Mouse (Mus musculus) midbrain, embryonic 12.5 days (tissue): ENCODE results near the gene Klk4. TPM values are rescaled to one million over a fixed set of nuclear protein-coding genes. Genes with fewer than 3 reads are reported as not detected.
A peak's percentile ranks its signal among the peaks of the same experiment; 100 is the strongest.

ENCODE experiments used
- ATAC-seq: fragments of 200-750 bp; cut with Nextera tagmentation; 2 replicates; pipeline ENCODE4 v1.8.0; 2017; ENCODE audit warnings: low read depth, moderate TSS enrichment, moderate library complexity; ENCODE audit not compliant: low FRiP score
- H3K27ac ChIP-seq: fragments of 300-500 bp; sonication (generic); replicated peaks from 2 replicates; pipeline ENCODE4 v1.5.1; 2016; ENCODE audit warnings: mild to moderate bottlenecking
- H3K27me3 ChIP-seq: fragments of 300-500 bp; sonication (generic); 2 replicates; pipeline ENCODE4 v1.6.1; 2016; ENCODE audit warnings: mild to moderate bottlenecking
- H3K36me3 ChIP-seq: fragments of 300-500 bp; sonication (generic); 2 replicates; pipeline ENCODE4 v1.6.1; 2016
- H3K4me1 ChIP-seq: fragments of 300-500 bp; sonication (generic); 2 replicates; pipeline ENCODE4 v1.6.1; 2016
- H3K4me2 ChIP-seq: fragments of 300-500 bp; sonication (generic); replicated peaks from 2 replicates; pipeline ENCODE4 v1.6.1; 2016; ENCODE audit warnings: mild to moderate bottlenecking, moderate library complexity
- H3K4me3 ChIP-seq: fragments of 300-500 bp; sonication (generic); 2 replicates; pipeline ENCODE4 v1.5.1; 2016; ENCODE audit warnings: mild to moderate bottlenecking
- H3K9ac ChIP-seq: fragments of 300-500 bp; sonication (generic); replicated peaks from 2 replicates; pipeline ENCODE4 v1.6.1; 2016; ENCODE audit warnings: mild to moderate bottlenecking, moderate library complexity
- H3K9me3 ChIP-seq: fragments of 300-500 bp; sonication (generic); 2 replicates; pipeline ENCODE4 v1.6.1; 2016; ENCODE audit warnings: mild to moderate bottlenecking
- WGBS: fragments of 180-500 bp; shearing (Covaris S2); methylation state at CpG from one replicate; pipeline ENCODE4 v1.1.7; 2016; 5-methylcytosine and 5-hydroxymethylcytosine counted together
- polyA plus RNA-seq: library from polyadenylated mRNA; unstranded; fragments of >200 nt; fragmentation: Nextera tagmentation; extraction: Ambion mirVana; gene quantifications from 2 replicates; pipeline ENCODE4 v1.2.1, GENCODE M21; 2016

The Klk4 gene
- polyA plus RNA-seq, result not detected in 2 replicates

DNA sequence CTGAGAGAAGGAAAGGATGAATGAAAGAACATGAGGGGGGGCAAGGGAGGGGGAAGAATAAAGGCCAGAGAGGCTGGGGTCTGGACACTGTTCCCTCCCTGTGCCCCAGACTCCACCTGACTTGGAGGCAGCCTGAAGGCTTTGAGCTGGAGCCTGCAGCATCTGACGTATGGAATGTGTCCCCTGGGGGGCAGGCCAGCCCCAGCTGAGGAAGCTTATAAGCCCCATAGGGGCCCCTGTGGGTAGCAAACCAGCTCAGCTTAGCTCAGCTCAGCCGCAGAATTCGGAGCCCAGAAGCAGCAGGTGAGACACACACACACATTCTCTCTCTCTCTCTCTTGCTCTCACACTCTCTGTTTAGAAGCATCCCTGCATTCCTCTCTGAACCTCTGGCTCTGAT, at the start of gene Klk4:
TSS of gene Klk4 (plus strand) at position 249 of the 400 bp plus-strand sequence.
- H3K27me3 ChIP-seq, result peaks cover 15% of the 10 kb centered on the region; the same call in 1 of the 2 replicates
- no peak for ATAC-seq
- H3K4me3 ChIP-seq, result no peak within 1 kb of the TSS
- no peak within 1 kb of the TSS for H3K4me2 ChIP-seq
- 0 out of 2 replicates have a peak, but pooled peaks cover 5% of the 10 kb centered on the region for H3K4me1 ChIP-seq
- H3K36me3 ChIP-seq, result no peaks in the 10 kb centered on the region
- no peak within 1 kb of the TSS for H3K27ac ChIP-seq
- H3K9me3 ChIP-seq, result no peaks in the 10 kb centered on the region
- H3K9ac ChIP-seq, result no peak within 1 kb of the TSS
- WGBS, result 2% methylated on average over 3 of the region's 3 CpGs

DNA sequence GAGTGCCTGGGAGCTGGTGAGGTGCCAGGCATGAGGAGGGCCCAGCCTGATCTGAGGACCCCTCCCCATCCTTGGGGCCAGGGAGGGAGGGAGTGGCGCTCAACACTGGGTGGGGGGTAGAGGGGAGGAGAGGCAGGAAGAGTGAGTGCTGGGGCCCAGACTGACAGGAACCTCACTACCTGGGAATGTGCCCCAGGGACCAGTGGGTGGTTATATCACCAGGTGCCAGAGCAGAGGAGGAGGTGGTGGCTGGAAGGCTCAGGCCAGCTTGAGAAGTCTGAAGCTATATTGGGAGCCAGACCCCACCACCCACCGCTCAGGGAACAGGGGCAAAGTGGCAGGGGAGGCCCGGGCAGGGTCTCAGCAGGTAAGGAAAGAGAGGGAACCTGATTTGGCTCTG, 39.3 kb upstream of the Klk4 start, which contains the start of gene Klk5:
TSS of gene Klk5 (plus strand) at position 271 of the 400 bp plus-strand sequence.
- no peaks in the 10 kb centered on the region for H3K9me3 ChIP-seq
- no peak for ATAC-seq
- H3K4me3 ChIP-seq, result no peak within 1 kb of the TSS
- no peak within 1 kb of the TSS for H3K27ac ChIP-seq
- no peak within 1 kb of the TSS for H3K4me2 ChIP-seq
- 80% methylated on average over 3 of the region's 3 CpGs for WGBS
- no peaks in the 10 kb centered on the region for H3K36me3 ChIP-seq
- H3K27me3 ChIP-seq, result no peaks in the 10 kb centered on the region
- no peak within 1 kb of the TSS for H3K9ac ChIP-seq
- H3K4me1 ChIP-seq, result no peaks in the 10 kb centered on the region

DNA sequence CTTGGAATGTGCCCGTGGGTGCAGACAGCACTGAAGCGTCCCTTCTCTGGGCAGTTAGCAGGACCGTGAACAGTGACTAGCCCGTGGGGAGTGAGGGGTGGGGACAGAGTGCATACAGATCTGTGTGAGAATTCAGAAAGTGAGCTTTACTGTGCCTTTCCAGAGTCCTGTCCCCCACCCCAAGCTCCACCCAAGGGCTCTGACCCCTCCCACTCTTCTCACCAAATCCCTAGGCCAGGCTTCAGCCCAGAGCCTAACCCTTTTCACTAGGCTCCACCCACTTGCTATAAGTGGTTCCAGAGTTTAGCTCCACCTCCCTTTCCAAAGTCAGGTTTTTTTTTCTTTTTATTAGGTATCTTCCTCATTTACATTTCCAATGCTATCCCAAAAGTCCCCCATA, 37.2 kb upstream of the Klk4 start:
- H3K9ac ChIP-seq, result no peak overlapping the region
- H3K36me3 ChIP-seq, result no peaks in the 10 kb centered on the region
- no peak overlapping the region for H3K27ac ChIP-seq
- no peak overlapping the region for H3K4me2 ChIP-seq
- H3K4me3 ChIP-seq, result no peak overlapping the region
- no peak for ATAC-seq
- H3K27me3 ChIP-seq, result no peaks in the 10 kb centered on the region
- 92% methylated on average over 4 of the region's 4 CpGs for WGBS
- no peaks in the 10 kb centered on the region for H3K4me1 ChIP-seq
- H3K9me3 ChIP-seq, result no peaks in the 10 kb centered on the region

DNA sequence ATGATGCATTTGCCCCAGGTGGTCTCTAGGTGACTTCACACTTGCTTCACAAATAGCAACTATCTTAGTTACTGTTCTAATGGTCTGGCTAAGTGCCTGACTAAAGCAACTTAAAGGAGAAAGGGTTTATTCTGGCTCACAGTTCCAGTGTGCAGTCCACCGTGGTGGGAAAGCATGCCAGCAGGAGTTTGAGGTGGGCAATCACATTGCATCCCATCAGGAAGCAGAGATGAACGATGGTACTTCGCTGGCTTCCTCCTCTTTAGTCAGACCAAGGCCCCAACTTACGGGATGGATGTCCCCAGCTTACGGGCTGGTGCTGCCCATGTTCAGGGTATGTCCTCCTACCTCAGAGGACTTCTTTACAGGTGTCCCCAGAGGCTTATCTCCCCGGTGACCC, 29.3 kb upstream of the Klk4 start:
- Histone ChIP-seq H3K4me2 (no peak overlapping the region), H3K4me1 (no peaks in the 10 kb centered on the region), H3K4me3 (no peak overlapping the region), H3K27me3 (no peaks in the 10 kb centered on the region), H3K27ac (no peak overlapping the region), H3K9me3 (no peaks in the 10 kb centered on the region), H3K9ac (no peak overlapping the region), H3K36me3 (no peaks in the 10 kb centered on the region)
- ATAC-seq, result no peak
- 91% methylated on average over 6 of the region's 6 CpGs for WGBS

DNA sequence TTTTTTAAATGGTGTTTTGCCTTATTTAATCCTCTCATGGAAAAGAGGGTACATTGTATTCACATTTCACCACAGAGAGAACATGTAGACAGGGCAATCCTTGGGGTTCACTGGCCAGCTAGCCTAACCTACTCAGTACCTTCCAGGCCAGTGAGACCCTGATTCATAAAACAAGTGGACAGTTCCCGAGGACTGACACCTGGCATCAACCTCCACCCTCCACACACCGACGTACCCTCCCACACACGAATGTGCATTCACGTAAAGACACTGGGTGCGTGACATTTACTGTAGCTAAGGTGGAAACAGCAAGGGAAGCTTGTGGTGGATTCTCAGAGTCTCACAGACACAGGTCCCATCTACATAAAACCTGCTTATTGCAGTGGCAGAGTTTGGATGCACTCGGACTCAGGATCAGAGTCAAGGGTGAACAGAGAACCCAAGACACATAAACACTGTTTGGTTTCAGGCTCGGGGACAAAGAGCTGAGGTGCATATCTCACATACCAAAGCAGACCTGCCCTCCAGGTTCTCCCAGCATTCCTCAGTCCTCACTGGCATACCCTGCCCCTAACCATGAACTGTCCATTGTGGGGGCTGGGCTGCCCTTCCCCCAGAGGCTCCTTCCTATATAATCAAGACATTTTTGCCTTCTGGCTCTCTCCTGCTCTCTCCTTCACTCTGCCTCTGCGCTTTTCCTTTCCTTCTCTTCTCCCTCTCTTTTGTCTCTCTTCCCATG, 26.1 kb upstream of the Klk4 start:
- H3K36me3 ChIP-seq, result no peaks in the 10 kb centered on the region
- no peaks in the 10 kb centered on the region for H3K4me1 ChIP-seq
- ATAC-seq, result no peak
- H3K4me2 ChIP-seq, result no peak overlapping the region
- no peaks in the 10 kb centered on the region for H3K9me3 ChIP-seq
- 87% methylated on average over 9 of the region's 9 CpGs for WGBS
- H3K27me3 ChIP-seq, result no peaks in the 10 kb centered on the region
- no peak overlapping the region for H3K9ac ChIP-seq
- no peak overlapping the region for H3K27ac ChIP-seq
- no peak overlapping the region for H3K4me3 ChIP-seq

DNA sequence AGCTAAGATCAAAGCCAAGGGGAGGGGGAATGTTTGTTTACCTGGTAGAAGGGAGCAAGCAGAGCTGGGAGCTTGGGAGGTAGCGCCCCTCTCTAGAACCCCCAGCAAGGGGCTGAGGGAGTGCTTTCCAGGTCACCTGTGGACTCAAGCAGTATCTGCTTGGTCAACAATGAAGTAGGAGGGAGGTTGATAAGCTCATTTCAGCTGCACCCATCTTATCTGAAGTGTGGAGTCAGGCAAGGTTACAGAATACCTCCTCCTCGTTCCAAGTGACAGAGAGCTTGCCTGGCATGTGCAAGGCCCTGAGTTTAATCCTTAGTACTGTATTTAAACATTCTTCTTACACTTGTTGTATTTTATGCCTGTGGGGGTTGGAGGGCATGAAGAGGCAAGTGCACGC, 25.3 kb upstream of the Klk4 start:
- no peak overlapping the region for H3K4me3 ChIP-seq
- H3K9ac ChIP-seq, result no peak overlapping the region
- no peaks in the 10 kb centered on the region for H3K9me3 ChIP-seq
- no peak overlapping the region for H3K27ac ChIP-seq
- H3K4me2 ChIP-seq, result no peak overlapping the region
- no peaks in the 10 kb centered on the region for H3K4me1 ChIP-seq
- no peaks in the 10 kb centered on the region for H3K27me3 ChIP-seq
- no peak for ATAC-seq
- 80% methylated on average over 3 of the region's 3 CpGs for WGBS
- H3K36me3 ChIP-seq, result no peaks in the 10 kb centered on the region

DNA sequence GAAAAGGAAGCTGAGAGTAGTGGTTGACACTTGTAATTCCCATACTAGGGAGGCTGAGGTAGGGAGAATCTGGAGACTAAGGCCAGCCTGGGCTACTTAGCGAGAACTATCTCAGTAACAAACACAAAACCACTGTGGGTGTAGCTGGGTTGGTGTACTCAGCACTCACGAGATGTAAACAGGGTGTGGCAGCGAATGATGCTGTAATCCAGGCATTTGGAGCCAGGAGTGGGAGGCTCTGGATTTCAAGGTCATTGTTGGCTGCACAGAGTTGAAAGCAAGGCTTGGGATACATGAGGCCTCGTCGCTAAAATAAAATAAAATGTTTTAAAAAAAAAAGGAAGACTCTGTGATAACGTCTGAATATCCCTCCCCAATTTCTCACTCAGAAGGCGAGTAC, 24.7 kb upstream of the Klk4 start:
- no peak for ATAC-seq
- Histone ChIP-seq H3K4me2 (no peak overlapping the region), H3K9me3 (no peaks in the 10 kb centered on the region), H3K27ac (no peak overlapping the region), H3K4me1 (no peaks in the 10 kb centered on the region), H3K36me3 (no peaks in the 10 kb centered on the region), H3K9ac (no peak overlapping the region), H3K4me3 (no peak overlapping the region), H3K27me3 (no peaks in the 10 kb centered on the region)
- WGBS, result 80% methylated on average over 7 of the region's 7 CpGs

DNA sequence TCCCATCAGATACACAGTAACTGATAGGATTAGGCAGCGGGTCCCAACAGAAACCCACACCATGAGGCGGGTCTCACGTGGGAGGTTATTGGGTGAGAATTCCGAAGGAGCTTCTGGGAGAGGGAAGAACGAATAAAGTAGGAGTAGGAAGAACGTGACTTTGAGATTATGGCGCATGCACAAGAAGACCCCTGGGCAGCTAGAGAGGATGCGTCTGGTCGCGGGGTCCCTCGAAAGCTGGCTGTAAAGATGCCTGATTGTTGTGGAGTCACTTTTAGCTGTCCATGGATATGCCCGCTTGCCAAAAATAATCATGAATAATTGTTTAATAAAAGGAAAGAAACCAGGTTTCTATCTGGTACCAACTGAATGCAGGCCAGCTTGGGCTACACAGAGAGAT, 23.5 kb upstream of the Klk4 start:
- WGBS, result 92% methylated on average over 12 of the region's 12 CpGs
- H3K9me3 ChIP-seq, result no peaks in the 10 kb centered on the region
- no peak for ATAC-seq
- no peaks in the 10 kb centered on the region for H3K27me3 ChIP-seq
- H3K4me3 ChIP-seq, result no peak overlapping the region
- no peak overlapping the region for H3K27ac ChIP-seq
- no peaks in the 10 kb centered on the region for H3K4me1 ChIP-seq
- H3K4me2 ChIP-seq, result no peak overlapping the region
- H3K9ac ChIP-seq, result no peak overlapping the region
- H3K36me3 ChIP-seq, result no peaks in the 10 kb centered on the region

DNA sequence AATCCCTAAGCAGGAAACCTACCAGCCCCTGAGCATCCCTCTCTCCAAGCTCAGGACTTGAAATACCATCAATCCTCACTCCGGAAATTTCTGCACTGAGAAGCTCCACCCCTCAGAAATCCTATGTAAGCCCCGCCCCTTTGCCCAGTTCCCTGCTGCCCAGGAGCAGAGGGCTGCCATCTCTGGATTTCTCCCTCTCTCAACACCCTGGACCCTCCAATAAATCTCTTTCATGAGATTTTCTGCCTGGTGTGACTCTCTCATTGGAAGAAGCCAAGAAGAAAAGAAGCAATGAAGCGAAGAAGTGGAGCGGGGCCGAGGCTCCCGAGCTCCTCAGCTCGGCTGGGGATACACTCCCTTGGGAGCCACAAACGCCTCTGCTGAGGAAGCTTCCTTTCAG, 20.5 kb upstream of the Klk4 start:
- Histone ChIP-seq H3K36me3 (no peaks in the 10 kb centered on the region), H3K9ac (no peak overlapping the region), H3K27me3 (no peaks in the 10 kb centered on the region), H3K4me1 (no peaks in the 10 kb centered on the region), H3K4me3 (no peak overlapping the region), H3K4me2 (no peak overlapping the region), H3K27ac (no peak overlapping the region), H3K9me3 (no peaks in the 10 kb centered on the region)
- WGBS, result 44% methylated on average over 8 of the region's 8 CpGs
- no peak for ATAC-seq

DNA sequence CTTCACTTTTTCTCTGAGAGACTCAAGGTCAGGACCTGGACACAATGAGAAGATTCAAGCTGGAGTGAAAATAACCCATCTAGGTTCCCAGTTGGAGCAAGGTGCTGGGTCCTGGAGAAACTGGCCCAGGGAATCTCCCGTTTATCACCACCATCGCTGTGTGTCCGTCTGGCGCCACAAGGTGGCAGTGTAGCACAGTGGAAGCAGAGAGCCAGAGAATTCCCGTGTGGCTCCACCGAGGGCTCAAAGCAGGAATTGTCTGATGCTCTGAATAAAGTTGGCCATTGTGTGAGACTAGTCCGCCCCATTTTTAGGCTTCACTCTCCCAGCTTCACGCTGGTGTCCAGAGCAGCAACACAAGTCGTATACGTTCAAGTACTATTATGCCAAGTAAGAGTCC, 7.7 kb upstream of the Klk4 start:
- WGBS, result 6% methylated on average over 10 of the region's 10 CpGs
- H3K9me3 ChIP-seq, result no peaks in the 10 kb centered on the region
- no peaks in the 10 kb centered on the region for H3K27me3 ChIP-seq
- no peaks in the 10 kb centered on the region for H3K4me1 ChIP-seq
- no peak overlapping the region for H3K27ac ChIP-seq
- no peak overlapping the region for H3K4me3 ChIP-seq
- H3K4me2 ChIP-seq, result no peak overlapping the region
- no peaks in the 10 kb centered on the region for H3K36me3 ChIP-seq
- peak; percentile 66; the same call in 1 of the 2 replicates for ATAC-seq
- no peak overlapping the region for H3K9ac ChIP-seq

DNA sequence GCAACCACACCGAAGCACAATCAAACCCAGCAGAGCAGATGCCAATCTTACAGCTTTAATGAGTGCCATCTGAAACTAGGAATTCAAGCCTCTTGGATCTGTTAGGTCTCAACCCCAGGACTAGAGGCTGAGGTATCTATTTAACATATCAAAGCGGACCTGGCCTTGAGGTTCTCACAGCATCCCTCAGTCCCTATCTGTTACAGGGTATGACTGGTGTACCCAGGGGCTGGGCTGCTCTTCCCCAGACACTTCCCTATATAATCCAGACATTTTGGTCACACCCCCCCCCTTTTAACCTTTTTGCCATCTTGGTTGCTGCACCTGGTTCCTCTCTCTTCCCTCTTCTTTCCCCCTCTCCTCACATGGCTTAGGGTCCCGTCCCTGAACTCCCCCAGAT, 7.3 kb upstream of the Klk4 start:
- no peaks in the 10 kb centered on the region for H3K4me1 ChIP-seq

DNA sequence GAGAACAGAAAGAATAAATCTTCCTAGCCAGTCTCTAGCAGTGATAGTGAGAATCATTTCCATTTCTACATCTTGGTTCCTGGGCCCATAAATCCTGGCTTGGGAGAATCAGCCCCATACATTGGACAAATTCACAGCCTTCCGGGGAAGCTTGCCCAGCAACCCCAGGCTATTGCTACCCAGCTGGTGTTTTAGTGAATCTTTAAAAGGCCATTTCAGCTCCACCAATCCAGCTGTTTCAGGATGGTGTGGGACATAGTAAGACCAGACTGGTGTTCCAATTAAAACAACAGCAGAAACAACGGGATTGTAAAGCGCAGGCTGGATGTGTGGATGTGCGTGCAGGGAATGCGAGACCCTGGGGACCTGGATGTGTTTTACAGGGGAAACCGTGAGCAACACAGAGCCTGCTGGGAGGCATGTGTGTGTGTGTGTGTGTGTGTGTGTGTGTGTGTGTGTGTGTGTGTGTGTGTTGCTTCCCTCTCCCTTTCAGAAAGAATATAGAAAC, 6.0 kb upstream of the Klk4 start:
- no peak overlapping the region for H3K4me3 ChIP-seq
- 82% methylated on average over 6 of the region's 6 CpGs for WGBS
- no peaks in the 10 kb centered on the region for H3K36me3 ChIP-seq
- no peaks in the 10 kb centered on the region for H3K27me3 ChIP-seq
- H3K9me3 ChIP-seq, result no peaks in the 10 kb centered on the region
- ATAC-seq, result no peak
- no peak overlapping the region for H3K27ac ChIP-seq
- H3K4me1 ChIP-seq, result no peaks in the 10 kb centered on the region
- no peak overlapping the region for H3K4me2 ChIP-seq
- H3K9ac ChIP-seq, result no peak overlapping the region

More for the DNA sequence above, 7.3 kb upstream of the Klk4 start:
- H3K27ac ChIP-seq, result no peak overlapping the region
- 78% methylated on average over 3 of the region's 3 CpGs for WGBS
- H3K36me3 ChIP-seq, result no peaks in the 10 kb centered on the region
- no peak overlapping the region for H3K9ac ChIP-seq
- no peaks in the 10 kb centered on the region for H3K9me3 ChIP-seq
- ATAC-seq, result 0 out of 2 replicates have a peak, but pooled peaks have one; percentile 27
- no peaks in the 10 kb centered on the region for H3K27me3 ChIP-seq
- no peak overlapping the region for H3K4me2 ChIP-seq
- no peak overlapping the region for H3K4me3 ChIP-seq
